Mouse (Mus musculus): ENCODE measurements around the gene Ctnna3.
A peak's percentile ranks its signal among the peaks of the same experiment; 100 is the strongest.

Gene Ctnna3

DNA sequence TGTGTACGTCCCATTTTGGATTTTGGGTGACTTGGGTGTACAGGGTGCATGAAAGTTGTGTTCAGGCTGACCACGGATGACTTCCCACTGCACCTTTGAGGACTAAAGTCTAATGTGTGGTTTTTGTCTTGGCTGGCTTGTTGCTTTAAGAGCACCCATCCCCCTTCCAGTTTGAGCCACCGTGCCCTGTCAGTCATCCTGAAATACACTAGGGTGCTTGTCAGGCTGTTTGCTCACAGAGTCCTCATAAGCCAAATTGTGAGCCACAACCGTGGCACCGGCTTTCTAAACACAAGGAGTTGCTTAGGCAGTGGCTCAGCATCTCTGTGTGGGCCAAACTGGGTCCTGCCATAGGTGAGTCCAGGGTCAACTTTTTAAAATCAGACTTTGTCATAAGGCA lies 50.2 kb downstream of the Ctnna3 start:
- no peak for DNase-seq (ENCODE audit: low read depth, low spot score)

- no peak for DNase-seq (ENCODE audit: low read depth, low spot score)
Measured at GRCm38 (mm10) chr10:63488346-63488745, 58.4 kb downstream of the Ctnna3 start.

GRCm38 (mm10) chr10:63523956-63524355 lies 94.1 kb downstream of the Ctnna3 start:
- DNase-seq (ENCODE audit: low read depth, low spot score) = no peak

DNA sequence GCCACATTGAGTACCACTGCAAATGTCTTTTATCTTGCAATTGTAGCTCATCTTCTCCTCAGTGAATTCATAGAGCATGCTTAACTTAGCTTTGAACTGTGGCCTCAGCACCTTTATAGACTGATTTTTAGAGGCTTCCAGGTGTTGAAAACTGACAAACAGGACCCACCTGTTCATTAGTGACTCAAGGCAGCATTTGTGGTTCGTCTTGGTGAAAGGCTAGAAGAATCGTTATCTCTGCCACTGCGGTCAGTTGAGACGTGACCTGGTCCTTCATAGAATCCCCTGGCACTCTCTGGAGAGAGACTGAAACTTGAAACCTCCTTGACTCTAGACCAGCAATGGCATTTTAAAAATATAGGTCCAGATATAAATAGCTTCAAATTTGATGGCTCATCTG lies 96.1 kb downstream of the Ctnna3 start:
- DNase-seq (ENCODE audit: low read depth, low spot score) = no peak

GRCm38 (mm10) chr10:63532381-63532780 lies 102.5 kb downstream of the Ctnna3 start:
- no peak for DNase-seq (ENCODE audit: low read depth, low spot score)

- DNase-seq (ENCODE audit: low read depth, low spot score) = peak; percentile 74
Measured at GRCm38 (mm10) chr10:63541754-63542153, 111.9 kb downstream of the Ctnna3 start.

- no peak for DNase-seq (ENCODE audit: low read depth, low spot score)
Measured at GRCm38 (mm10) chr10:63542493-63542892, 112.6 kb downstream of the Ctnna3 start.

DNA sequence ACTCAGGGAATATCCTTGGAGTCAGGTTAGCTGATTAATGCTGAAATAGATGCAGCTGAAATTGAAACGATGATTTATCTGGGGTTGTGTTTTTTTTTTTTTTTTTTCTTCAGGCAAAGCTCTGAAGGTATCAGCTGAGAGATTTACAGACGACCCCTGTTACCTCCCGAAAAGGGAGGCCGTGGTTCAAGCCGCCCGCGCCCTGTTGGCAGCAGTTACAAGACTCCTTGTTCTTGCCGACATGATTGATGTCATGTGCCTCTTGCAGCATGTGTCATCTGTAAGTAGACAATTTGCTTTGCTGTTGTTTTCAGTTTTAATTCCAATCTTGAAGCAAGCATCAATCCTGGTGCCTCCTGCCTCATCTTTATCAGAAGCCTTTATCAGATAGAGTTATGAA lies 136.8 kb downstream of the Ctnna3 start:
- peak; percentile 19 for DNase-seq (ENCODE audit: low read depth, low spot score)

GRCm38 (mm10) chr10:63571561-63571960 lies 141.7 kb downstream of the Ctnna3 start:
- no peak for DNase-seq (ENCODE audit: low read depth, low spot score)

GRCm38 (mm10) chr10:63572866-63573265 lies 143.0 kb downstream of the Ctnna3 start:
- no peak for DNase-seq (ENCODE audit: low read depth, low spot score)

DNA sequence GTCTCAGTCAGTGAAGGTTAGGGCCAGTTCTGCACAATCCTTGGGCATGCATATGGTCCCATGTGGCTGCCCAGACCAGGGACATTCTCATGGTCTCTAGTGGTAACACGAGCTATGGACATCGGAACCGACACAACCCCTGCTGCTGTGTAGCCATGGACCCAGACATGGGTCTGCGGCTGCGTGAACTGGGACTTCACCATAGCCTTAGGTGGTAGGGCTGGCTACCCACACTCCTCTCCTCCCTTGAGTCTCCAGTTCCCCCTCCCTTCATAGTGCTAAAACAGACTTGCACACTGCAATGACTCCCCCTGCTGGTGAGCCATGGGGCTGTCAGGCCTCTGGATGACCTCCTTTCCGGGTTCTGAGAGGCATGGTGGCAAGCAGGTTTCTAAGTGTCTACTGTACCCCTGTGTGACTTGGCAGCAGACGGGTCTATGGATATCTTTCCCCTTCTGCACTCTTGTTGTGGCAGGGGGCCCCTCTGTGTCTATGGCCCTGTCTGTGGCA lies 144.3 kb downstream of the Ctnna3 start:
- peak; percentile 36 for DNase-seq (ENCODE audit: low read depth, low spot score)

GRCm38 (mm10) chr10:63582608-63583007 lies 152.7 kb downstream of the Ctnna3 start:
- DNase-seq (ENCODE audit: low read depth, low spot score) = peak; percentile 84

DNA sequence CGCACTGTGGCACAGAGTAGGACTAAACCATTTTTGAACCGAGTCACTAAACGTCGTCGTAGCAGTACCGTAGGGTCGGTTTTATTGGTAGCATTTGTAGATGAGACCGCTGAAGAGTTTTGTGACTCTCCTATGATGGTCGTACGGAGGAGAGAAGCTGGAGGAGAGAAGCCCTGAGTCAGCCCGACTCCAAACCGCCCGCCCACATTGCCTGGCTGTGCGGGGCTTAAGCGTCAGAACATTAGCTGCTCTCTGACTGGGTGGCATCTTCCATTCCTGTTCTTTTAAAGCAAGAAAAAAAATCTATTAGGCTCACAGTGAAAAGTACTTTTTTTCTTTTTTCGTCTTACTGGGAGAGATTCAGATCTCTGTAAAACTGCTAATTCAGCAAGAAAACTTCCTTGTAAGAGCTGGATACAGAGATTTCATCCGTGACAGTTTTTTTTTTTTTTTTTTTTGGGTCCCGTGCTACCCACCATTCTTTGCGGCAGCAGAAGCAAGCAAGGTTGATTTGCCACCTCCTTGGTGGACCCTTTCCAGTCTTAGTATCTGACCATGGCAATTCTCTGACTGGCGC lies 154.0 kb downstream of the Ctnna3 start:
- DNase-seq (ENCODE audit: low read depth, low spot score) = no peak

DNA sequence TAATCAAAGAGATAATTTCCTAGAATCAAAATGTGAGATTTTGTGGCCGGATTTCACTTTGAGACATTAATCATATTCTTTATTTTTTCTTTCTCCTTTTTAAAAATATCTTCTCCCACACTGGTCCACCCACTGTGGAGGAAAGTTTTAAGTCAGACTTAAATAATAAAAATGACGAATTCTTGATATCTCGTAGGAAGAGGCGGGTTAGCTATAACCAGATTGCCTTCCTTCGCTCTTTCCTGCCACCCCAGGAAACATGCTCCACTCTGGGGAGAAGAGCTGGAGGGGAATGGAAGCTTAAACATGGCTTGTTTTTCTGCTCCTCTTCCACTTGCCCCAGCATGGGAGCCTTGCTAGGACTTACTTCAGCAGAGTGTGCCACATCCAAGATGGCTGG lies 169.5 kb downstream of the Ctnna3 start:
- no peak for DNase-seq (ENCODE audit: low read depth, low spot score)

DNA sequence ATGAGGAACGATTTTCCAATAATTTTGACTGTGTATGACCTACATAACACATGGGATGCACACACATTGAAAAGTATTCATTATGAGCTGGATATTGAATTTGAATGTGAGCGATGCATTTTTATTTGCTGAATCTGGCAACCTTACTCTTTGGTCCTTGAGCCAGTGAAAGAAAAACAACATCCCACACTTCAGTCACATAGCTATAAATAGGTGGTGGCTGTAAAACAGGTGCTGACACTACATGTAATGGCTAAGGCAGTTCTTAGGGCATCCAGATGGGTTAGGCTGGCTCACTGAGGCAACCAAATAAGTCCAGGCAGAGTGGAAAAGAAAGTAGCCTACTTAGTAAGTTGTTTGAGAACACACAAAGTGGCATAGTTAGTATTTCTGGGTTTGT lies 171.3 kb downstream of the Ctnna3 start:
- no peak for DNase-seq (ENCODE audit: low read depth, low spot score)

DNA sequence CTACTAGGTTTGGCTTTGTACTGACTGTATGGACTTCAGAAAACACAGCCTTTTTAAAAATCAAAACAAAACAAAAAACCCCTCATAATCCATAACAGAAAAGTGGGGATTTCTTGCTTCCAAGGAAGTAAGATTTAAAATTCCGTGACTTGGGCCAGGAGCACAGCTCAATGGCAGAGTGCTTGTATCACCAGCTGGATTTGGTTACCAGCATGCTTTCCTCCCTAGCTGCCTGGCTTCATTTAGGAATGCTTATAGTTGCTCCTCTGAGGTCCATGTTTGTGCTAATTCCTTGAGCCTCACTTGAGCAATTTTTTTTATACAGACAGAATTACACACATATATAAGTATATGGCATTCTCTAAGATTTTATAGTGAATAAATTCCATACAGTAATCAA lies 198.6 kb downstream of the Ctnna3 start:
- DNase-seq (ENCODE audit: low read depth, low spot score) = no peak

- DNase-seq (ENCODE audit: low read depth, low spot score) = no peak
Measured at GRCm38 (mm10) chr10:63633915-63634314, 204.0 kb downstream of the Ctnna3 start.

DNA sequence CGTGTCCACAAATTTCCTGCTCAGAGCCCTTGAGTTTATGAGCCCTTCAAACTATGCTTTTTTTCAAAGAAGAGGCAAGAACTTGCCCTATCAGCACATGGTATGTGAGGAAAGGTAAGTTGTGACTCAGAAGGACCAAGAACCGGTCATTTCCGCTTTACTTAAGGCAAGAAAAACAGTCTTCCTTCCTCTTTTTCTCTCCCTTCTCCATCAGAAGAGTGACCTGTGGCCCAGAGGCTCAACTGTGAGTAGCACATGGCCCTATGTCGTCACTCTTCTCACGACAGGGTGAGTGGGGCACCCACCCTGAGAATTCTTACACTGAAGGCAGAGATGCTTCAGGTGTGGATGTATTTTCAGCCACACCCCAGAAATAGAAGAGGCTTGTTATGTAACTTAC lies 208.1 kb downstream of the Ctnna3 start:
- no peak for DNase-seq (ENCODE audit: low read depth, low spot score)

DNA sequence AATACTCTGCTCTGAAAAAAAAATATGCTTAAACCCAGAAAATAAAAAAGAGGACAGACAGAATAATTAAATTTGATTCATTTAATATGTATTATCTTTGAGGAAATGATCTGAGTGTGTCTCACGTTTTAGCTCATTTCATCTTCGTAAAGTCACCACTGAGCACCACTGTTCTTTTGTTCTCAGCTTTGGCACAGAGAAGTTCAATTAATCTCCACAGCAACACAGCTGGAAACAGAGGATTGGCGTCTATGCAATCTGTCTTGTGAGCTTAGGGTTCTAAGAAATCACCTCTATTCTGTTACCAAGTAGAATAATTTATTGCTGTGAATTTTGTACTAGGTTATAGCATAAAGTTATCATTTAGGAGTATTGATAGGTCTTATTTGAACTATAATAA lies 217.4 kb downstream of the Ctnna3 start:
- DNase-seq (ENCODE audit: low read depth, low spot score) = no peak

DNA sequence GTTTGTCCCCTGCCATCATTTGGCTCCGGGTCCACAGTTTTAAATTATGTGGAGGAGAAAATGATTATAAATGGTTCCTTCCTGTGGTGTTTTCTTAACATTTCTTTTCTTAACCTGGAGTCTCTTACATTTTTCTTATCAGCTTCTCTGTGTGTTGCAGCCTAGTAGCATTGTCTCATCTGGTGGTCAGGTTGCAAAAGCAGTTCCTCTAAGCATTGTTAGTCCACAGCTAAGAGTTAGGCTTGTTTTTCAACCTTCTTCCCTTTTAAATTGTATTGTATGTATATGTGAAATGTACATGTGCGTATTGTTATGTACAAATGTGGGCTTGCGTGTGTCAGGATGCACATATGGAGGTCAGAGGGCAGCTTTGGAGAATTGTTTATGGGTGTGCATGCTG lies 220.4 kb downstream of the Ctnna3 start:
- no peak for DNase-seq (ENCODE audit: low read depth, low spot score)

GRCm38 (mm10) chr10:63652887-63653286 lies 223.0 kb downstream of the Ctnna3 start:
- DNase-seq (ENCODE audit: low read depth, low spot score) = no peak

DNA sequence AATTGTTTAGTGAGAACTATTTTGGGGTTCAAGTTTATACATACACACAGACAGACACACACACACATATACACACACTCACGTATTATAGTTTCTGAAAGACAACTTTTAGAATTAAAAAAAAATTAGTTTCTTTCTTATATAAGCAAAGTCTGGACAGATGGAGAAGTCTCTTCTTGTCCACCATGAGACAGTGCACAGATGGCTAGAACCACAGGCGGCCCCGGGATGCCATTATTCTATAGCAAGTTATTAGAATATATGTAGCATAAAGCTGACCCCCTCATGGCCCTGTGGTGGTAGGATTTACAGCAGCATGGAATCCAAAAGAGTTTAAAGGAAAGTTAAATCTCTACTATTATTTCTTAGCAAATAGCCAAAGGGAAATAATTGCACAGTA lies 223.7 kb downstream of the Ctnna3 start:
- no peak for DNase-seq (ENCODE audit: low read depth, low spot score)

- DNase-seq (ENCODE audit: low read depth, low spot score) = no peak
Measured at GRCm38 (mm10) chr10:63654560-63654959, 224.7 kb downstream of the Ctnna3 start.

DNA sequence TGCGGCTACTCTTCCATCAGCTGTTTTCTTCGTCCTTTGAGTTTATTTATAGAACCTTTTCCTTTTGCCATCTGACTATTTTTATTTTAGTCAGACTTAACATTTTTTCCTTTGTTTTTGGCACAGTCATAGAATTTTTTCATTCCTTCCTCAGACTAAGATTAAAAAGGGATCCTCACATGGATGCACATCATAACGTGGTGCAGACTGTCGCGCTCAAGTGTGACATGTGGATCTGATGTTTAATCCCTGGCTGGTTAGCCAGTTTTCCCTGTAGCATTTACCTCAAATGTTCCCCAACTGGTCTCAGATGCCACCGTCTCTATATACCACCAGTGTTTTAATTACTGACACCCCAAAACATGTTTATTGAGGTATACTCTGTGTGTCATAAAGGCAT lies 246.4 kb downstream of the Ctnna3 start:
- no peak for DNase-seq (ENCODE audit: low read depth, low spot score)

Measured in mesoderm, embryonic 11.5 days (tissue).